Mouse (Mus musculus): ENCODE measurements around the gene Kcnq2. TPM values are rescaled to one million over a fixed set of nuclear protein-coding genes. Genes with fewer than 3 reads are reported as not detected.
A peak's percentile ranks its signal among the peaks of the same experiment; 100 is the strongest.

Gene Kcnq2
- polyA plus RNA-seq, 1 experiment from 2014 or later, result not detected

DNA sequence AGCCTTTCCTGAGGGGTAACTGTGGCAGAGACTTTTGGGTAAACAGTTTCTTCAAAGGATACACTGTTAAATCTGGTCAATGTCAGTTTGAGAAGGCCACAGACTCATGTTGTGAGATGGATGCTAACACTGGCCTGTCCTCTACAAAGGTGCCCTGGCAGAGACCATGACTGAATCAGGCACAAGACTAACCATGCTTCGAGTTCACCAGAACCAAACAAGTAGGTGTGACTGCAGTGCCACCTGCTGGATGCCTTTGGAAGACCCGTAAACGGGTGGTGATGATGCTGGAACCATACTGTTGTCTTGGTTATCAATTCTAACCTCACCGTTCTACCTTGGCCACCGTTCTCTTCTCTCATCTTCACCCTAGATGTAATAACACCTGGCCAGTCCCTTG is 75.0 kb downstream of the Kcnq2 start:
- no peak overlapping the region for H3K4me2 ChIP-seq (ENCODE audit: low read length)
- no peaks in the 10 kb centered on the region for H3K9me3 ChIP-seq (replicated peaks; ENCODE audit: low read length)
- H3K36me3 ChIP-seq (ENCODE audit: insufficient read depth, low read length), result no peaks in the 10 kb centered on the region
- peak; percentile 97 for TF ChIP-seq CTCF (IDR thresholded peaks at IDR 0.05; ENCODE audit: low read depth)
- no peaks in the 10 kb centered on the region for H3K27me3 ChIP-seq (ENCODE audit: insufficient read depth, low read length)
- 13% methylated on average over 5 of the region's 5 CpGs for WGBS
- no peak; the same call in 1 of the 2 replicates for ATAC-seq (replicated peaks; ENCODE audit: low FRiP score, low read depth)
- H3K4me3 ChIP-seq (replicated peaks; ENCODE audit: low read depth, low read length), result no peak overlapping the region
- H3K4me1 ChIP-seq (replicated peaks; ENCODE audit: insufficient read depth, low read length), result no peaks in the 10 kb centered on the region
- no peak overlapping the region for H3K27ac ChIP-seq
- DNase-seq (ENCODE audit: low spot score), result peak; percentile 77
- no peak overlapping the region for H3K9ac ChIP-seq (ENCODE audit: low read depth, low read length)

DNA sequence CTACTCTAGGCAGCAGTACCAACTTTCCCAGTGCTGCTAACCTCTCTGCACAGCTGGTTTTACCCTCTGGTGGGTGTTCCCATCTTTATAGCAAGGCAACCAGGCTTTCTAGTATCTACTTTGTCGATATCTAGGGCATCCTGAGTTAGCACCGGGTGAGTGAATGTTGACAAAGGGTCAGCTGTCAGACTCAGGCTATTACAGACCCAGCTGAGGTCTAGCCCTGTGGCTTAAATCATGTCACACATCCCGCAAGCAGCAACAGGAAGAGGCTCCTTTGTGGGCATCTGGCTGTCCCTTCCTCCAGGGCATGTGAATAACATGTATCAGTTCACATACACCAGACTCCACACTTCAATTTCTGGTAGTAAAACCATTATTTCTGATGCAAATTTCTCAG is 76.9 kb downstream of the Kcnq2 start:
- Histone ChIP-seq H3K27me3 (ENCODE audit: insufficient read depth, low read length) (no peaks in the 10 kb centered on the region), H3K4me3 (replicated peaks; ENCODE audit: low read depth, low read length) (no peak overlapping the region), H3K9ac (ENCODE audit: low read depth, low read length) (no peak overlapping the region), H3K4me1 (replicated peaks; ENCODE audit: insufficient read depth, low read length) (no peaks in the 10 kb centered on the region), H3K36me3 (ENCODE audit: insufficient read depth, low read length) (no peaks in the 10 kb centered on the region), H3K4me2 (ENCODE audit: low read length) (no peak overlapping the region), H3K27ac (no peak overlapping the region), H3K9me3 (replicated peaks; ENCODE audit: low read length) (no peaks in the 10 kb centered on the region)
- 23% methylated on average over 3 of the region's 3 CpGs for WGBS
- ATAC-seq (replicated peaks; ENCODE audit: low FRiP score, low read depth) (no peak), DNase-seq (ENCODE audit: low spot score) (no peak)
- TF ChIP-seq CTCF (IDR thresholded peaks at IDR 0.05; ENCODE audit: low read depth), result no peak

DNA sequence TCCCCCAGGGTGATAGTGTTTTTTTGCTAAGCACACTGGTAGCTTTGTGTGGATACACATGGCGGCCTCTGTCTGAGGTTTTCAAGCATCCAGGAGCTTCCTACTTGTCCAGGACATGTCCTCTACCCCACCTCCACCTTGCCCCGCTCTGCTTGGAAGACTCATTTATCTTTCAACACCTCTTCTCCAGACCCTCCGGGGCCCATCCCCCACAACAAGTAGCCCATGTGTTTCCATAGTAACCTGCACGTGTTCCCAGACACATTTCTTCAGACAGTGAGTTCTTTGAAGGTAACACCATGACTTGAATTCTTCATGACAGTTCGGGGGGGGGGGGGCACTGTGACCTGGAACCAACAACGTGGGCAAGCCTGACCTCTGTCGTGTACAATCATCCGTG is 77.8 kb downstream of the Kcnq2 start:
- TF ChIP-seq CTCF (IDR thresholded peaks at IDR 0.05; ENCODE audit: low read depth), result no peak
- no peak for DNase-seq (ENCODE audit: low spot score)
- ATAC-seq (replicated peaks; ENCODE audit: low FRiP score, low read depth), result no peak
- Histone ChIP-seq H3K36me3 (ENCODE audit: insufficient read depth, low read length) (no peaks in the 10 kb centered on the region), H3K27me3 (ENCODE audit: insufficient read depth, low read length) (no peaks in the 10 kb centered on the region), H3K27ac (no peak overlapping the region), H3K9ac (ENCODE audit: low read depth, low read length) (no peak overlapping the region), H3K4me1 (replicated peaks; ENCODE audit: insufficient read depth, low read length) (no peaks in the 10 kb centered on the region), H3K4me3 (replicated peaks; ENCODE audit: low read depth, low read length) (no peak overlapping the region), H3K4me2 (ENCODE audit: low read length) (no peak overlapping the region), H3K9me3 (replicated peaks; ENCODE audit: low read length) (no peaks in the 10 kb centered on the region)
- whole genome bisulfite sequencing, result 28% methylated on average over 8 of the region's 8 CpGs

DNA sequence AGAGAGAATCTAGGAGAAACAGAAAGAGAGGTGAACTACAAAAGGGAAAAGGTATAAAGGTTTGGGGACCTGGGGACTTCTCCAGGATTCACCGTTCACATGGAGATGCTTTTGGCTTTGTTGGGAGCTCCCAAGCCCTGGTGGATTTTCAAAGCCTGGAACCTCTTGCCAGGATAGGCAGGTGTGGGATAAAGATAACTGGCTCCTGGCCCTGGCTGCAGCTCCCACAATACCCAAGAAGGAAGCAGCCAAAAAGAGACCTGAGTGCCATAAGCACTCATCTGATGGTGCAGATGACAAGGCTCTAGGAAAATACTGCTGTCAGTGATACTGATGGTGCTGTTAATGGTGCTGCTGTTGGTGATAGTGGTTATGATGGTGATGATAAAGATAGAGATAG is 82.9 kb downstream of the Kcnq2 start:
- H3K4me2 ChIP-seq (ENCODE audit: low read length), result no peak overlapping the region
- ATAC-seq (replicated peaks; ENCODE audit: low FRiP score, low read depth), result no peak
- 89% methylated on average over 1 of the region's 1 CpGs for WGBS
- no peak overlapping the region for H3K9ac ChIP-seq (ENCODE audit: low read depth, low read length)
- no peaks in the 10 kb centered on the region for H3K4me1 ChIP-seq (replicated peaks; ENCODE audit: insufficient read depth, low read length)
- H3K4me3 ChIP-seq (replicated peaks; ENCODE audit: low read depth, low read length), result no peak overlapping the region
- H3K9me3 ChIP-seq (replicated peaks; ENCODE audit: low read length), result no peaks in the 10 kb centered on the region
- 0 out of 2 replicates have a peak, but pooled peaks cover 4% of the 10 kb centered on the region for H3K27me3 ChIP-seq (ENCODE audit: insufficient read depth, low read length)
- no peak overlapping the region for H3K27ac ChIP-seq
- TF ChIP-seq CTCF (IDR thresholded peaks at IDR 0.05; ENCODE audit: low read depth), result no peak
- no peak for DNase-seq (ENCODE audit: low spot score)
- H3K36me3 ChIP-seq (ENCODE audit: insufficient read depth, low read length), result no peaks in the 10 kb centered on the region

DNA sequence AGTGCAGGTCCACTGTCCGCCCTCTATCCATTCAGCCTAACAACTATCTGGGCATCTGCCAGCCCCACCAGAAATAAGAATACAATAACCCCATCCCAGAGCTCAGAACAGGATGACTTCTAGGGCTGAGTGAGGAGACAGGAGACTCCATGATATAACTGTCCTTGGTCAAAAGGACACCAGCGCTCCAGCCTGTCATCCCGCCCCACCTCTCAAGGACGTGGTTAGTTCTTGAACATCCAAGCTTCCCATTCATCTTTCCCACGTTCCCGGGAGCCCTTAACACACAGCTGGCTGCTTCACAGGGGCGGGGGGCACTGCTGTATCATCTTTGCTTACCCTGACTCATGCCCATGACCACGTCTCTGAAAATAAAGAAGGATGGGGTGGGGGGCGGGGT is 86.1 kb downstream of the Kcnq2 start:
- Histone ChIP-seq H3K4me2 (ENCODE audit: low read length) (no peak overlapping the region), H3K27me3 (ENCODE audit: insufficient read depth, low read length) (0 out of 2 replicates have a peak, but pooled peaks cover 4% of the 10 kb centered on the region), H3K27ac (no peak overlapping the region), H3K9me3 (replicated peaks; ENCODE audit: low read length) (no peaks in the 10 kb centered on the region), H3K9ac (ENCODE audit: low read depth, low read length) (no peak overlapping the region), H3K4me1 (replicated peaks; ENCODE audit: insufficient read depth, low read length) (no peaks in the 10 kb centered on the region), H3K4me3 (replicated peaks; ENCODE audit: low read depth, low read length) (no peak overlapping the region), H3K36me3 (ENCODE audit: insufficient read depth, low read length) (no peaks in the 10 kb centered on the region)
- 69% methylated on average over 9 of the region's 9 CpGs for WGBS
- DNase-seq (ENCODE audit: low spot score) (no peak), ATAC-seq (replicated peaks; ENCODE audit: low FRiP score, low read depth) (no peak)
- TF ChIP-seq CTCF (IDR thresholded peaks at IDR 0.05; ENCODE audit: low read depth), result no peak

DNA sequence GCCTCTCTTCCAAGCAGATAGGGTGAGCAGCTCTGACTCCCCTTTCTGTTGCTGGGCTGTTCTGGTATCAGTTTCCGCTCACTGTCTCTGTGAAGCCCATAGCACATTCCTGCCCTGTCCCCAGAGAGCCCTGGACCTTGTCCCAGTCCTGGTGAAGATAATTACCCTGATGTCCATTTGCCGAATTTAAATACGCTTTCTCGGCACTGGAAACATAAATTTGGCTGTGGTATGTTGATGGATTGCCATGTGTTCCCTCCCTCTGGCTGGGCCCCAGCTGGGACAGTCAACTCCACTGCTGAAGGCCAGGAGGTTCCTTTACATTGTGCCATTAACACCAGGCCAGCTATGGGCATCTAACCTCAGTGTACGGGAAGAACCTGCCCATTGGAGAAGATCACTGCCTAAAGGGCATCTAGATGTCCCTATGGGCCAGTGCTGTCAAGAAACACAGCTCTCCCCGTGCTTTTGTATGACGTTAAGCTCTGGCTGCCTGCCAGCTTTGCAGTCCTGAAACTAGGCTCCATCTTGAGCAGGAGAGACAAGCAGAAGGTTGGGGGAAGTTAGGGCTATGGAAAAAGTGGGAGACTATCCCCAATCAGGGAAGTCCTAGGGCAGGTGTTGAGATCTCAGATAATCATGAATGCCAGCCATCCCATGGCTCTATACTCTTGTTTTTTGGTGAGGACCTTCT is 86.7 kb downstream of the Kcnq2 start:
- TF ChIP-seq CTCF (IDR thresholded peaks at IDR 0.05; ENCODE audit: low read depth), result no peak
- ATAC-seq (replicated peaks; ENCODE audit: low FRiP score, low read depth), result no peak
- 0 out of 2 replicates have a peak, but pooled peaks cover 4% of the 10 kb centered on the region for H3K4me1 ChIP-seq (replicated peaks; ENCODE audit: insufficient read depth, low read length)
- no peak overlapping the region for H3K4me2 ChIP-seq (ENCODE audit: low read length)
- 53% methylated on average over 7 of the region's 7 CpGs for WGBS
- no peak overlapping the region for H3K27ac ChIP-seq
- no peak overlapping the region for H3K4me3 ChIP-seq (replicated peaks; ENCODE audit: low read depth, low read length)
- peak; percentile 21 for DNase-seq (ENCODE audit: low spot score)
- H3K36me3 ChIP-seq (ENCODE audit: insufficient read depth, low read length), result no peaks in the 10 kb centered on the region
- H3K9ac ChIP-seq (ENCODE audit: low read depth, low read length), result no peak overlapping the region
- 0 out of 2 replicates have a peak, but pooled peaks cover 4% of the 10 kb centered on the region for H3K27me3 ChIP-seq (ENCODE audit: insufficient read depth, low read length)
- H3K9me3 ChIP-seq (replicated peaks; ENCODE audit: low read length), result no peaks in the 10 kb centered on the region
